Mouse (Mus musculus): ENCODE measurements around the gene Drg1. TPM values are rescaled to one million over a fixed set of nuclear protein-coding genes. Genes with fewer than 3 reads are reported as not detected.
"Not testable (repeated sequence)": the region's sequence is repeated elsewhere in the genome, so short reads cannot be mapped to it uniquely, and the experiment has no call there.

Gene Drg1
- total and polyA plus RNA-seq, 2 experiments from 2014 or later = 115 to 201 TPM

DNA sequence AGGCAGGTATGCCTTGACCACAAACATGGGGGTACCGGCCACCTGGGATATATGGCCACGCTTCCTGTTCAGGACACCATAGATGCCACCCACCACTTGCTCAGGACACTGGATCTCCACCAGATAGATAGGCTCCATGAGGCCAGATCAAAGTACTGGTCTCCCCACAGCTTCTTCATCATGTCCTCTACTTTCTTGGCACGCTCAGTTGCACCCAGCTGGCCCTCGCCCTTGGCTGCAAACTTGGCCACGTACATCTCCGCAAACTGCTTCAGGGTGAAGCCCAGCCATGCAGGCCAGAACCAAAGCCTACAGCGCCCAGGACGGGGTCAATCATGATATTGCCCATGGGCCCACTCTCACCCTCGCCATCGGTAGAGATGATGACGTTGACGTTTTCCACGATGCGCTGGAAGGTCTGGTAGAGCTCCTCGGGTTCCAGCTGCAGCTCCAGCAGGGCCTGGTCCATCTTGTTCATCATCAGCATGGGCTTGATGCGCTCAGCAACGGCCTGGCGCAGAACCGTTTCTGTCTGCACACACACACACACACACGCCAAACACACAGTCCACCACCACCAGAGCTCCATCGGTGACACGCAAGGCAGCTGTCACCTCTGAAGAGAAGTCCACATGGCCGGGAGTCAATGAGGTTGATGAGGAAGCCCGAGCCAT is 116.1 kb downstream of the Drg1 start:
- H3K27ac ChIP-seq (ENCODE audit: low read depth, low read length); H3K4me2 ChIP-seq (ENCODE audit: low read depth); H3K36me3 ChIP-seq (ENCODE audit: insufficient read depth); H3K9ac ChIP-seq; H3K27me3 ChIP-seq (ENCODE audit: insufficient read depth, low read length); DNase-seq; H3K9me3 ChIP-seq (ENCODE audit: low read length); H3K4me1 ChIP-seq (ENCODE audit: insufficient read depth); H3K4me3 ChIP-seq (ENCODE audit: low read depth, low read length); ATAC-seq: not testable (repeated sequence)
- whole genome bisulfite sequencing = 97% methylated on average over 23 of the region's 24 CpGs

DNA sequence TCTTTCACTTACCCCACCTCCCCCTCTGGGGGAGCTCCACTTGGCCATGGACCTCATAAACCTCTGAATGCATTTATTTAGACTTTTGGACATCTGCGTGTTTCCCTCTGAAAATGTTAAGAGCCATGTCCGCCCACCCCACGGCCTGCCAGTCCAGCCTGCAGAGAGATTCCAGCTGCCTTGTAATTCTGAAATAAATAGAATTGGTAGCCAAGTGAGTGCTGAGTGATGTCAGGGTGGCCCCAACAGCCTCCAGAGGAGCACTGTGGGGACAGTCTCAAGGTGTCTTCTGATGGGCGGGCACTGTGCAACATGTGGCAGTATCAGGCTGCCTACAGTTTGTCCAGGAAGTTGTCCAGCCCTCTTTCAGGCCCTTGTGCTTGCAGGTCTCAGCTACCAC is 116.7 kb downstream of the Drg1 start:
- 94% methylated on average over 4 of the region's 4 CpGs for WGBS
- not testable (repeated sequence) for H3K9ac ChIP-seq; H3K9me3 ChIP-seq (ENCODE audit: low read length); H3K4me3 ChIP-seq (ENCODE audit: low read depth, low read length); H3K27ac ChIP-seq (ENCODE audit: low read depth, low read length); H3K4me1 ChIP-seq (ENCODE audit: insufficient read depth); DNase-seq; H3K27me3 ChIP-seq (ENCODE audit: insufficient read depth, low read length); ATAC-seq; H3K36me3 ChIP-seq (ENCODE audit: insufficient read depth); H3K4me2 ChIP-seq (ENCODE audit: low read depth)

DNA sequence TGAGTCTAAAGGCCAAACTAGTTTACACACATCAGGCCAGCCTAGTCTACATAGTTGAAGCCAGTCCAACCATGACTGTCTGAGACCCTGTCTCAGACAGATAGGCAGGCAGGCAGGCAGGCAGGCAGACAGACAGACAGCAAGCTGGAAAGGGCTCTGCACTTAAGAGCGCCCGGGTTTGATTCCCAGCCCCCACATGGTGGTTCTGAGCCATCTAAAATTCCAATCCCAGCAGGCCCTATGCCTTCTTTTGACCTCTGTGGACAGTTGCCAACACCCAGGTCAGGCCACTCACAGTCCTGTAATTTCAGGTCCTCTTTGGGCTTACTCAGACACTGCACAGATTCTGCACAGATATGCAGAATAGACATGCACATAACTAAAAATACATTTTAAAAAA is 119.4 kb downstream of the Drg1 start:
- not testable (repeated sequence) for H3K36me3 ChIP-seq (ENCODE audit: insufficient read depth); H3K4me1 ChIP-seq (ENCODE audit: insufficient read depth); H3K27ac ChIP-seq (ENCODE audit: low read depth, low read length); H3K9me3 ChIP-seq (ENCODE audit: low read length); ATAC-seq; H3K27me3 ChIP-seq (ENCODE audit: insufficient read depth, low read length); H3K4me2 ChIP-seq (ENCODE audit: low read depth); H3K9ac ChIP-seq; DNase-seq; H3K4me3 ChIP-seq (ENCODE audit: low read depth, low read length)
- 89% methylated on average over 2 of the region's 2 CpGs for WGBS

DNA sequence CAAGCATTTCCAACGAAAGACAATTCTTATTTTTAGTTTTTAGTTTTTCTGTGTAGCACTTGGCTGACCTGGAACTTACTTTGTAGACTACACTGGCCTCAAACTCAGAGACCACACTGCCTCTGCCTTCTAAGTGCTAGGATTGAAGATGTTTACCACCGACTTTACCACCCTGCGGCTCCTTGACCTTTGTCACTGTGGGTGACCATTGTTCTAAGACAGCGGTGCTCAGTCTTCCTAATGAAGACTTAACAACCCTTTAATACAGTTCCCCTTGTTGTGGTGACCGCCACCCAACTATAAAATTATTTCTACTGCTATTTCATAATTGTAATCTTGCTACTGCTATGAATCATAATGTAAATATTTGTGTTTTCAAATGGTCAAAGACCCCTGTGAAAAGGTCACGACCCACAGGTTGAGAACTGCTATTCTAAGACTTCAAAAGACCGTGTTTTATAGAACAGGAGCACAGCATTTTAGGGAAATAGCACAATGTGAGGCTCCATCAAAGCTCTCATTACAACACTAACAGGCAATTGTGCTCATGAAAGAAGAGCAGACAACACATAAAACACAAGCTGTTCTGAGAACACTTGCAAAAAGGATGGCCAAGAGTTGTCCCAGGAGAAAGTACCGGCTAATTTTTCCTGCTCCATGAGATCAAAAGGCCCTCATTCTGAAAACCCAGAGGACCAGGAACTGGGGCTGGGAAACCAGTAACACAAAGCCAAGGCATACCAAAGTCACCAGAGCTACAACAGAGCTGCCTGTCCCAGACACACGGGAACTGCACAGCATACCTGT is 120.7 kb downstream of the Drg1 start:
- not testable (repeated sequence) for DNase-seq; H3K4me2 ChIP-seq (ENCODE audit: low read depth); H3K9ac ChIP-seq; H3K36me3 ChIP-seq (ENCODE audit: insufficient read depth); H3K4me1 ChIP-seq (ENCODE audit: insufficient read depth); ATAC-seq; H3K9me3 ChIP-seq (ENCODE audit: low read length); H3K27ac ChIP-seq (ENCODE audit: low read depth, low read length); H3K27me3 ChIP-seq (ENCODE audit: insufficient read depth, low read length); H3K4me3 ChIP-seq (ENCODE audit: low read depth, low read length)
- 69% methylated on average over 8 of the region's 9 CpGs for WGBS

DNA sequence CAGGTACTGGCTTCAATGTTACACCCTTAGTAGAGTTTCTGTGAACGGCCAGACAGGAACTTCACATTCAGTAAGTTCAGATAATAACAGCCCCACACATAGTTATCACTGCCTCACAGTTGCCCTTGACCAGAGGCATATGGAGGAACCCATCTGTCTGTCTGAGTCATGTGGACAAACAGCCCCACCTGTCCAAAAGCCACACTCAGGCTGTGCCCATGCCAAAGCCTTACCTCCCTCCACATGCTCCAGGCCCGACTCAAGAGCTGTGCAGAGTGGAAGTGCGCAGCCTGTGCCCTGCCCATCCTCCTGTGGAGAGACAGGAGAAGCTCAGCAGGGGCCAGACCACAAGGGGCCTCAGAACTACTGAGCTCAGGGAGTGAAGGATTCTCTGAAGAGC is 122.2 kb downstream of the Drg1 start:
- not testable (repeated sequence) for H3K9me3 ChIP-seq (ENCODE audit: low read length); ATAC-seq; H3K36me3 ChIP-seq (ENCODE audit: insufficient read depth); H3K4me3 ChIP-seq (ENCODE audit: low read depth, low read length); H3K4me2 ChIP-seq (ENCODE audit: low read depth); H3K4me1 ChIP-seq (ENCODE audit: insufficient read depth); H3K9ac ChIP-seq; DNase-seq; H3K27me3 ChIP-seq (ENCODE audit: insufficient read depth, low read length); H3K27ac ChIP-seq (ENCODE audit: low read depth, low read length)
- 73% methylated on average over 3 of the region's 3 CpGs for WGBS

DNA sequence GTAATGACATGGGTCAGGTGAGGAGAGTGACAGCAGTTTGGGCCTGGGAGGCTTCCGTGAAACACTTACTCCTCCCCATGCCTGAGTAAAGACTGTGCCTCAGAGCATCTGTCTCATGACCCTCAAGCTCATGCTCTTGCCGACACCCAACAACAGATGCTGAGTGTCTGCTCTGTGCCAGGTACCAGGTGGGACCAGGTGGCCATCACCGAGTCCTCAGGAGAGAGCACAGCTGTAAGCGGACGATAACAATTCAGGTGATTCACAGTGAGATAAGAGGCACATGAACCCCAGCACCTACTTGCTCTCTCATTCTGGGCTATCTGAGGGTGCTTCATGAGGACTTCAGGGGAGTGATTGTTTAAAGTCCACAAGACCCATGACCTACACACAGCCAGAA is 123.8 kb downstream of the Drg1 start:
- H3K27ac ChIP-seq (ENCODE audit: low read depth, low read length); H3K4me1 ChIP-seq (ENCODE audit: insufficient read depth); H3K9me3 ChIP-seq (ENCODE audit: low read length); H3K4me3 ChIP-seq (ENCODE audit: low read depth, low read length); DNase-seq; H3K4me2 ChIP-seq (ENCODE audit: low read depth); H3K36me3 ChIP-seq (ENCODE audit: insufficient read depth); H3K9ac ChIP-seq; H3K27me3 ChIP-seq (ENCODE audit: insufficient read depth, low read length): not testable (repeated sequence)
- ATAC-seq = peak; percentile 39
- WGBS = 88% methylated on average over 4 of the region's 5 CpGs

DNA sequence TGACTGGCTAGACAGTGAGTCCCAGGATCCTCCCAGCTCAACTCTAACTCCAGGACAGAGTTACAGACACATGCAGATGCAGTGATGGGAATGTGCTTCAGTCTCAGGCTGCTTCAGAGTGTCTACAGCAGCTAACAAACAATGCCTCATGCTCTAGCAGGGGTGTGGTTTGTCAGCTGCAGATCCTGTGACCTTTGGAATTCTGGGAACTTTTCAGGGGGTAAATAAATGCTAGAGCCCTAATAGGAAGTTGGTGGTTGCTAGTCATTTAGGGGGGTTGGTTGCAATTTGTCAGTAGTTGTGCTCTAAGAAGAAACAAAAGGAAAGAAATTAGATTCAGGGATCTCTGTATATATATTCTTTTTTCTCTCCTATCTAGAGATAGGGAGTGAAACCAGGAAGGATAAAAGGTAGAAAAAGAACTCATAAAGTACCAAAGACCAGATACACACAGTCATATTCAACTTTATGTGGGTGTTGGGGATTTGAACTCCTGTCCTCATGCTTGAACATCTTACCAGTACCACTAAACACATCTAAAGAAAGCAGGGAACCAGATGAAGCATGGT is 125.2 kb downstream of the Drg1 start:
- not testable (repeated sequence) for H3K9ac ChIP-seq; H3K4me2 ChIP-seq (ENCODE audit: low read depth); H3K9me3 ChIP-seq (ENCODE audit: low read length); H3K27me3 ChIP-seq (ENCODE audit: insufficient read depth, low read length); DNase-seq; H3K27ac ChIP-seq (ENCODE audit: low read depth, low read length); H3K4me1 ChIP-seq (ENCODE audit: insufficient read depth); H3K4me3 ChIP-seq (ENCODE audit: low read depth, low read length); H3K36me3 ChIP-seq (ENCODE audit: insufficient read depth); ATAC-seq

DNA sequence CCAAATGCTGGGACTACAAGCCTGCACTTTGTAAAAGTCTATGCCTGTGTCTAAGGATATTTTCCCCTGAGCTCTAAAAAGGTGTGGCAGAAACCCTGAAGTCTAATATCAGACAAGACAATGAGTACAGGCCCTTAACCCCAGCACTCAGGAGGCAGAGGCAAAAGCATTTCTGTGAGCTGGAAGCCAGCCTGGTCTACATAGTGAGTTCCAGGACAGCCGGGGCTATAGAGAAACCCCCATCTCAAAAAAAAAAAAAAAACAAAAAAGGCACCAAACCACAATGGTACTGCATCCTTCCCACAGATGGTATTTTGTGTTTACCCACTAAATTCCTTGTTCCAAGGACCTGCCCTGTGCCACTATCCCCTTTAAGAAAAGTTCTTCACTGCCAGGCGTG is 127.9 kb downstream of the Drg1 start:
- not testable (repeated sequence) for DNase-seq

More for the DNA sequence above, 127.9 kb downstream of the Drg1 start:
- H3K4me2 ChIP-seq (ENCODE audit: low read depth); H3K4me1 ChIP-seq (ENCODE audit: insufficient read depth); H3K36me3 ChIP-seq (ENCODE audit: insufficient read depth); H3K27me3 ChIP-seq (ENCODE audit: insufficient read depth, low read length); H3K4me3 ChIP-seq (ENCODE audit: low read depth, low read length); H3K9me3 ChIP-seq (ENCODE audit: low read length); H3K9ac ChIP-seq; H3K27ac ChIP-seq (ENCODE audit: low read depth, low read length); ATAC-seq: not testable (repeated sequence)
- 87% methylated on average over 1 of the region's 2 CpGs for WGBS

All from forebrain, postnatal 0 days (tissue).